Mouse (Mus musculus) c-Kit-positive CD71-positive TER-119-positive erythroid progenitor cells, embryonic 14.5 days (primary cell): ENCODE results near the gene Fam198a.
"Not testable (repeated sequence)": the region's sequence is repeated elsewhere in the genome, so short reads cannot be mapped to it uniquely, and the experiment has no call there.

Source experiments
- DNase-seq: peaks from one replicate; pipeline ENCODE4 v3.0.0-alpha.2; 2013; ENCODE audit warnings: low spot score

Gene Fam198a

DNA sequence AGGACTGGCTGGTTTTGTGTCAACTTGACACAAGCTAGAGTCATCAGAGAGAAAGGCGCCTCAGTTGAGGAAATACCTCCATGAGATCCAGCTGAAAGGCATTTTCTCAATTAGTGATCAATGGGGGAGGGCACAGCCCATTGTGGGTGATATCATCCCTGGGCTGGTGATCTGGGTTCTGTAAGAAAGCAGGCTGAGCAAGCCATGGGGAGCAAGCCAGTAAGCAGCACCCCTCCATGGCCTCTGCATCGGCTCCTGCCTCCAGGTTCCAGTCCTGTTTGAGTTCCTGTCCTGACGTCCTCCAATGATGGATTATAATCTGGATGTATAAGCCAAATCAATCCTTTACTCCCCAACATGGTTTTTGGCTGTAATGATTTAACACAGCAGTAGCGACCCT lies 70.4 kb downstream of the Fam198a start:
- not testable (repeated sequence) for DNase-seq

DNA sequence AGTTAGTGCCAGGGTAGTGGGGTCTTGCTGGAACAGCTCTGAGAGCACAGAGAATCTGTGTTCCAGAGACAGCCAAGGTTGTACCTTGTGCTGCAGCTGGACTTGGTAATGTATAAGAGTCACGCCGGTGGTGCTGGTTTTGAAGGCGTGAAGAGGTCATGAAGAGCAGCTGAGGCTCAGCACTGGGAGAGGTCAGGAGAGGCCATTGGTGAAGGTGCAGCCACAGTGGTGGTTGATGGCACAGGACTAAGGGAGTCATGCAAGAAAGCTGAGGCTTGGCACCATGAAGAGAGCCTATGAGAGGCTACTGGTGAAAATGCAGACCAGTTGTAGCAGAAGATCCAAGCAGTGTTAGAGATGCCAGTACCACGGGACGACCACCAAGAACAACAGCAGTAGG lies 70.8 kb downstream of the Fam198a start:
- no peak for DNase-seq

DNA sequence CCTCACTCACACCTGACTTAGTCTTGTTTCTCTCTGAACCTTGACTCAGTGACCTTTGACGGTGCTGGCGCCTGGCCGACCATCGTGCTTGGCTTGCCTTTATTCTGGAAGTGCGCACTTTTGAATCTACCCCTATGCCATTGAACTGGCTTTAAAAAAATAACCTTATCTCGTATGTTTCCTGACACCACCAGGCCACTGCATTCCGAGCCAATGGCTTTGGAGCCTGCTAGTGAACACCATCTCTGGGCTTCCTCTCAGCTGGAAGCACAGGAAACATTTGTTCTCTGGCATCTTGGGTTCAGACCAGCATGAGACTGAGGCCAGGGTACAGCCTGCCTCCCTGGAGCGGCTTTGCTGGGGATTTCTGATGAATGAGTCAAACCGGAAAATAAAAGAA lies 72.0 kb downstream of the Fam198a start:
- no peak for DNase-seq

DNA sequence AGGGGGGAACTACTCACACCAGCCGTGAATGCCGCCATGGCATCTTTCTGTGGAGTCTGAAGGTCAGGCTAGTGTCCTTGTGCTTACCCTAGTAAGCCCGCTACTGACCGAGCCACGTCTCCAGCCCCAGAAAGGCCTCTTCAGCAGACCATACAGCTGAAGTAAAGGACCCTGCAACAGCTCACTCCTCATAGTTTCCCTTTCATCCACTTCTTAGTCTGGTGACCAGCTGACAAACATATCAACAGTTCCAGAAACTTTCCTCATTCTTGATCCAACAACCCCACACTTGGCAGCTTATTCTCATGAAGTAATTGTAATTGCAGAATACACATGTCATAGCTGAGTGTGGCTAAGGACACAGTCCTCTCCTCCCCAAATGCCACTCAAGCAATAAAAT lies 73.1 kb downstream of the Fam198a start:
- no peak for DNase-seq

DNA sequence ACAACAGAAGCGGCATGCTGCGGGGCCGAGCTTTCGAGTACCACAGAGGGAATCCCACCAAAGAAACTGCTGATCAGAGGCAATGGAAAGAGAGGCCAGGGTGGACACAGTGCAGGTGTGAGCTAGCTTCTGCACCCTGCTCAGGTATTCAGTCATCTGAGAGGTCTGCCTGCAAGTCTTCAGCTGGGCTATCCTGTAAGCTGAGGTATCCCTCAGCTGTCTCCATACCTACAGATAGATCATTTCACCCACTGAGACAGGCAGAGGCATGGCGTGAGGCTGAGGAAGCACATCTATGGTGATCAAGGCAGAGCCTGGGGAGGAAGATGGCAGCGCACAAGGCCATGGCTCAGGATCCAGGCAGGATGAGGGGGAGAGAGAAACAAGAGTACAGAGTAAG lies 73.6 kb downstream of the Fam198a start:
- DNase-seq, result no peak

DNA sequence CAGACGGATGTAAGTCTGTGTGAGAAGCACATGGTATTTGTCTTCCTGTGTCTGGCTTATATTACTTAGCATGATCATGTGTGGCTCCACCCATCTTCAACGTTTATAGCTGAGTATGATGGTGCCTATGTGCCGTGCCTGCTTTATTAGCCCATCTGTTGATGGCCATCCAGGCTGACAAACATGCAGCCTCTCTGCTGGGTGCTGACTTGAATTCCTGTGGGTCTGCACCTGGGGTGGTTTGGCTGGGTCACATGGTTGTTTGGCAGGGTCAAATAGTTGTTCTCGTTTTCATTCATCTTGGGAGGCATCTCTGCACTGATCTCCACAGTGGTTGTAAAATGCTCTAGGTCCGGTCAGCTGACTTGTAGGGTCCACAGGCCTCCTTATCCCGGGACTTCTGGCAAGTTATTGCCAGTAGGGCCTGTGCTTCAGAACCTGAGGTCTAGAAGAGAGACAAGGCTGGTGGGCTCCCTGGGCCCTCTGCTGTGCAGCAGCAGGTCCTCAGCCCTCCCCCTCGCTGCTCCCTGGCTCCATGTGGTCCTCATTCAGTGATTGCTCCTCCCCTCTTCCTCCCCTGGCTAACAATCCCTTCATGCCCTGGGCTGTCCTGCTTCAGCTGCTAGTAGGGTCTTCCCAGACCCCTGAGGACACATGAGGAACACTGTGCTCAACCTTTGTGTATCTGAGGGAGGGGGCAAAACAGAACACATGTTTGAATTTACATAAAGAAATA lies 75.2 kb downstream of the Fam198a start:
- no peak for DNase-seq

DNA sequence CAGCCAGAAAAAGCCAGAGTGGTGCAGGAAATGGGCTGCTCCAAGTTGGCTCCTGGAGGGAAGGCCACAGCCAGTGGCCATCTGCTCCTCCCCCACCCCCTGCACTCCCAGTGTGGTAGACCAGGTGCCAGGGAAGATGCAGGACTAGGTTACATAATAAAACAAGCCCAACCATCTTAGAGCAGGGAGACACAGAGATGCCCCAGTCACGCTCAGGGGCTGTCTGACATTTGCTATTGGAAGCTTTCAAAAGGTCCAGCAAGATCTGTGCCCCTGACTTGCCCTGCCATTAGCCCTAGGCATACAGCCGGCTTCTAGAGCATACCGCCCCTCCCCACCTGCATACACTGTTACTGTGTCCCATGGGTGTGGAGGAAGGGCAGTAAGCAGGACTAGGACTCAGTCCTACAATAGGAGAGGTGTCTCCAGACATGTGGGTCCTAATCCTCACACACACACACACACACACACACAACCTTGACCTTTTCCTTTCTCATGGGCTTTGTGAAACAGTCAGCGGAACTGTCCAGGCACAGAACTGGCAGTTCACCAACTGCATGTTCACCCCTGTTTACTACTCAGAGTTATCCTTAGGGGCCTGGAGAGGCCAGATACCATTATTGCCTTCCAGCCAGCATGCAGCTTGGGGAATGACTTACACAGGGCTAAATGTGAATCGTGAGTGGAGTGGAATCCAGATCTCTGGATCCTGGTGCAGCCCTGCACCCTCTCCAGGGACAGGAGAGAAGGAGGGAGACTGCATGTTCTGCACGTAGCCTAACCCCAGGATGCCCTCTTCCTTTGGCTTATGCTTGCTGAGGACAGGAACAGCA lies 76.5 kb downstream of the Fam198a start:
- no peak for DNase-seq

DNA sequence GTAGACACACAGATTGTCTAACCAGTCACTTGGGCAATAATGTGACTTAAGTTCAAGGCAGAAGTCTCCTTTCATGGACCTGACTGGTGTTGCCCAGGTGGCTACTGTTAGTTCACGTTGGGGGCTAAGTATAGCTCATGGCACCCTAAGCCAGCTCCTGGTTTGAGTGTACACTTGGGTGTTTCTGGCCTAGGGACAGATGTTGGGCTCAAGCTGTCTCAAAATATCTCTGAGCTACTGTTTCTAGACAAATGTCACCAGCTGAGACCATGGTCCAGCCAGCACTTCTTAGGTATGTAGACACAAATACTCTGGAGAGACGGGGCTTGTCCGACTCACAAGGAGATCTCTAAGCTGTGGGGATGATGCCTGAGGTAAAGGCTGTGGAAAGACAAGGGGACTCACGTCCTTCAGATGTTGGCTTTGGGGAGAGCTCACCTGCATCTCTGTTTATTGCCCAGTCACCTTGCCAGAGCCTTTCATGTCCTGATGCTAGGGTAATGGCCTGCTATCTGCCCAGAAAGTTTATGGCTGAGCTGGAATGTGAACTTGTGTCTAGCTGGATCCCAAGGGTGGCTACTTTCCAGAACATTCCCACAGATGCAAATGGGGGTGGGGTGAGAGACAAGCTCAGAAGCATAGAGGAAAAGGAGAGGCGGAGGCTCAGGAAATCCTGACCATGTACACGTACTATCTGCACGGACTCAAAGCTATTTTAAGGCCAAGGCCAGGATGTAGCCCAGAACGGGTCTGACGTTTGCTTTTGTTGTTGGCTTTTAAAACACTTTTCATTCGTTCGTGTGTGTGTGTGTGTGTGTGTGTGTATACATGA lies 77.3 kb downstream of the Fam198a start:
- DNase-seq, result no peak

DNA sequence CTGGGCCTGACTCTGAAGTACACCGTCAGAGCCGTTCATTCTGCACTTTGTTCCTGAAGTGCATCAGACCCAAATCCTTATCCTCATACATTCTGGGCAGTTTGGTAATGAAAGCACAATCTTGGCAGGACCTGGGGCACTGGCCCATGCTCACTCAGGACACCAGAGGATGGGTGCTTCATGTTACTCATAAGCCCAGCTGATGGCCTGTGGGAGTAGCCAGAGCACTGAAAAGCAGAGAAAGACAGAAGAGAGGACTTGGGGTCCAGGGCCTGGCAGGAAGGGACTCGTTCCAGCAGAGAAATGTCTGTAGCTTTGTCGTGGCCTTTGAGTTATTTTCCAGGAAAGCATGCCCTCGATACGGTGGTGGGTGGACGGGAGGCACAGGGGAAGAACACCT lies 79.0 kb downstream of the Fam198a start:
- DNase-seq, result no peak
